Mouse (Mus musculus): ENCODE measurements around the gene Palm2. TPM values are rescaled to one million over a fixed set of nuclear protein-coding genes. Genes with fewer than 3 reads are reported as not detected.

The Palm2 gene
- polyA plus RNA-seq, 2 experiments from 2014 or later = not detected

GRCm38 (mm10) chr4:57569711-57570110 is 135.7 kb downstream of the Palm2 start:
- no peak for ATAC-seq

- no peak for ATAC-seq
Measured at GRCm38 (mm10) chr4:57570229-57570628, 136.2 kb downstream of the Palm2 start.

DNA sequence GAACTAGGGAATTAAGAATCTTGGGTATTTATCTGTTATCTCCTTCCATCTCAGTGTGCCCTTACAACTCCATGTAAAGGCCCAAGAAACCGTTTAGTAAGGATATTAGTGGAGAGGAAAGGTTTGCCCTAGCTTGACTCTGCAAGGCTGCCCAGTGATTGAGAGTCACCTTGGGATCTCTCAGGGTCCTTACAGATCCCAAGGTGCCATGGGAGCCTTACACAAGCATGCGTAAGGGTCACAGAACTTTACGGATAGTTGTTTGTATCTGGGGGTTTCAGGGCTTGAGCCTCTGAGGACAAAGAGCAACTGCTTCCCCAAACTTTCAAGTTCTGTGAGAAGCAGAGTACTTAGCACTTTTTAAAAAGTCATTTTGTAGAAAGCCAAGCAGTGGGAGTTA is 140.1 kb downstream of the Palm2 start:
- no peak for ATAC-seq

DNA sequence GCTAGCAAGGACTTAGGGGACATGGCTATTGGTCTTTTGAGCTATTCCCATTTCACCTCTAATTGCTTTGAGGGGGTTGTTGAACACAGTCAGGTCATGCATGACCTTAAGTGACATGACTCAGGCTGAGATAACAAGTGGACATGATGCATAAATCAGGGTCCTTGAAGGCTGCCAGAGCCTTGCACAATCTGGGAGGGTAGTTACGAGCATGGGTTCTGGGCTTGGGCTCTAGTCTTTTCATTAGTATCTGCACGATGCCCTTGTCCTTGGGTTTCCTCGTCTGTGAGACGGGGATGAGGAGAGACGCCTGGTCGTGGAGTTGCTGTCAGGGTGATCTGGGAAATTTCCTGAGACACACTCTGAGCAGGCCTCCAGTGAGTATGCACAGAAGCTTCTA is 140.6 kb downstream of the Palm2 start:
- ATAC-seq = no peak

- ATAC-seq = no peak
Measured at GRCm38 (mm10) chr4:57575686-57576085, 141.6 kb downstream of the Palm2 start.

DNA sequence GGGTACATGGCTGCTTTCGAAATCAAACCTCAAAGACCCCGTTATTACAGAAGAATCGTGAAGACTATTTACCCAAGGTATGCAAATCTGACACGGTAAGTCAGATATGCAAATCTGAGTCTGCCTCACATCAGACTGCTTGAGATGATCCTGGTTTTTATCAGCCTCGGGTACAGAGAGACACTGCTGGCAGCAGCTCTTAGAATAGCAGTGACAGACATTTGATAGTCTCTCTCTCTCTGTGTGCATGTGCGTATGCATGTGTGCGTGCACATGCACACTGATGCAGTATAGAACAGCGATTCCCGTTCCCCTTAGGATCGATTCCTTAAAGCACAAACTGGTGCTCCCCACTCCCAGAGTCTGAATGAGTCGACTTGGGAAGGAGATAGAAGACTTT is 142.0 kb downstream of the Palm2 start:
- no peak for ATAC-seq

- ATAC-seq = no peak
Measured at GRCm38 (mm10) chr4:57579683-57580082, 145.6 kb downstream of the Palm2 start.

- no peak for ATAC-seq
Measured at GRCm38 (mm10) chr4:57585281-57585800, 151.3 kb downstream of the Palm2 start.

- ATAC-seq = no peak
Measured at GRCm38 (mm10) chr4:57586933-57587658, 153.0 kb downstream of the Palm2 start.

GRCm38 (mm10) chr4:57588356-57588755 is 154.3 kb downstream of the Palm2 start:
- no peak for ATAC-seq

GRCm38 (mm10) chr4:57592751-57593150 is 158.7 kb downstream of the Palm2 start:
- no peak for ATAC-seq

- ATAC-seq = no peak
Measured at GRCm38 (mm10) chr4:57599946-57600345, 165.9 kb downstream of the Palm2 start.

DNA sequence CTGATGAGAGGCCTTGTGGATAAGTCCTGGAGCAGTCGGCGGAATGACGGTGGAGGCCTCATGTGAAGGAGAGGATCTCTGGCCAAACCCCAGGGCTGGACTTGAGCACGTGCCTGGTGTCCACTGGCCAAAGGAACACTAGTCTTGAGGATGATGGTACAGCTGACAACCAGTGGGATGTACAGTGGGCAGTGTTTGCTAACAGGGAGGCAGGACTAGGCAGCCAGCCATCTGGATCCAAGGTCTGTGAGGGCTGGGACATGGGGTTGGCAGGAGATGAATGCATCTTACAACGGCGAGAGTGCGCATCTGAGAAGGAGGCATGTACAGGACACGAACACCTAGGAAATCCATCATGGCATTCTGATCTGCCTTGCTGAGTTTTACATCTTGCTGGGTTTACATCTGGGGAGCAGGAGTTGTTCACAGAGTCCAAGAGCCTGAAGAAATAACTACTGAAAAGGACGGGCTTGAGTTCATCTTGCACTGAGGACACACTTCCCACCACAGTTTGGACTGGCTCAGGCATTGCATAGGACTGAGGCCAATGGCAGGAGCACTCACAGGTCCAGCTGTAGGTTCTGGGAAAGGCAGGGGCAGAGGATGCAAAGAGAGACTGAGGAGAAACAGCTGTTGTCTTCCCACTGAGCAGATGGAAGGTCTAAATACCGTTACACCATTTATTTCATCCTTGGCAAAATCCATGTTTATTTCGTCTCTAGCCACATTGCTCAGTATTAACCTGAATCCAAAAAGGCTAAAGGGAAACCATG is 166.8 kb downstream of the Palm2 start:
- no peak for ATAC-seq

DNA sequence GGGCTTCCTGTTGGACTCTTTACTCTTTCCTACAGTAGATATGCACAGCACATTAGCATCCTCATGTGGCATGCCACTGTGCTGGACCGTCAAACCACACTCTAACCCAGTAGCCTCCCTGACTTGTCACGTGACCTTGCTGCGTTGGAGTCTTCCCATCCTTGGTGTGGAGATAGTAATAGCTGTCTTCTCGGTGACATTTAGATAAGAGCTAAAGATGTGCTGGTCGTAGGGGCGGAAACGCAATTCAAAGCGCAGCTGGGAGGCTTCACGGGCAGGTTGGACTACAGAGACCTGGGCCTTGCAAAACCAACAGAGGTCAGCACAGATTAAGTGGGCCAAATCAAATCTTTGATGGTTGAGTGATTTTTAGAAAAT is 167.4 kb downstream of the Palm2 start:
- no peak for ATAC-seq

DNA sequence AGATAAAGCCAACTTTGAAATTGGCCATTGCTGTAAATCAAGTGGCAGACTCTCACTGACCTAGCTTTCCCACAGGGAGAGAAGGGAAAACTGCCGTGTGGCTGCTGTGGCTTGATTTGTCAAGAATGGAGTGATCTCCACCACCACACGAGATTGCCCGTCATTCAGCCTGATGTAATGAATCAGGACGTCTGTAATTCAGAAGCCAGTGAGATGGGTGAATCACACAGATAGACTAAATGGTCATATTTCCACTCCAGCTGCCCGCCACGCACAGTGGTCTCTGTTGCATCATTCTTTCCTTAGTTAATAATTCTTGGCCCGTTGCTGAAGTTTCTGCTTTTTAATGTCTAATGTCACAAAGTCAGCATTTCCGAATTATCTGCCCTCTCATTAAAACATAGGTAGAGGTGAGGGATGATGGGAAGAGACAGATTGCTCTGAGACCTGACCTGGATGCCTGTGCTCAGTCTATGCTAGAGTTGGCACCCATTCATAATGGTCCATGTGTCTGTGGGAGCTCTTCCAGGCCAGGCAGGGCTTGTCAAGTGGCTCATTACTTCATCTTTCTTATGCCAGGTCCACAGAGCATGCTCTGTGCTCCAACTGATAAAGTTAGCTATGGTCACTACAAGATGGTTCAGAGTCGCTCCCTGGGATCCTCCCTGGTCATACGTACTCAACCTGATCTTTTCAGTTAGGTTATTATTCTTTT is 168.0 kb downstream of the Palm2 start:
- no peak for ATAC-seq

DNA sequence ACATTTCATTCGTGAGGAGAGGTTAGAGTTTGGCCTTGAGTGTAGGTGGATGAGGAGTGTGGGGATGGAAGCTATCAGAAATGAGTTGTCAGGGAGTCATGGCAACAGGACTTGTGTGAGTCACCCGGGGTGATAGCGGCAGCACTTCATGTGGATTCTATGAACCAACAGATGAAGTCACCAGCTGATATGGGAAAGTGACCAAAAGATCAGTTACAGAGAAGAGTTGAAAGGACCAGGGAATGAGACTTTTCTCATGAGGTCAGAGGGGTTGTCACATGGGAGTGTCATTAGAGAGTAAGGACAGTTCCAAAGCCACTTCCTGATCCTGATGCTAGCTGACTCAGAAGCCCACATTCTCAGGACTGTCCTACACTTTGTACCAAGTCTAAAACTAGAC is 172.2 kb downstream of the Palm2 start:
- ATAC-seq = no peak

- no peak for ATAC-seq
Measured at GRCm38 (mm10) chr4:57607247-57607942, 173.3 kb downstream of the Palm2 start.

- ATAC-seq = no peak
Measured at GRCm38 (mm10) chr4:57611303-57612077, 177.4 kb downstream of the Palm2 start.

- ATAC-seq = no peak
Measured at GRCm38 (mm10) chr4:57612716-57613115, 178.7 kb downstream of the Palm2 start.

GRCm38 (mm10) chr4:57614686-57615085 is 180.6 kb downstream of the Palm2 start:
- ATAC-seq = no peak

DNA sequence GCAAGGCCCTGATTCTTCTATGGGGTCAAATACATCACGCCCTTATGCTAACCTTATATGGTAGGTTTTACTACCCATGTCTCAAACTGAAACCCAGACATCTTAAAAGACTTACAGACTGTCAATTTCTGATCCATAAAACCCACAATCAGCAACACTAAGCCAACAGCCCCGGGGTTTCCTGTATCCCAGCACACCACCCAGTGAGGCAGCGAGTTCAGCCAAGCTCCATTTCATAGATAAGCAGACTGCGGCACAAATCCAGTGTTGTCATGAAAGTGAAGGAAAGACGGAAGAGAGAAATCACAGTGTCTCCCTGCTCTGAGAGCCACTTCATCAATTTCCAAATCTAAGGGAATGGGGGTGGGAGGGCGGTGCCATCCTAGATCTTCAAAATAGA is 184.7 kb downstream of the Palm2 start:
- no peak for ATAC-seq

DNA sequence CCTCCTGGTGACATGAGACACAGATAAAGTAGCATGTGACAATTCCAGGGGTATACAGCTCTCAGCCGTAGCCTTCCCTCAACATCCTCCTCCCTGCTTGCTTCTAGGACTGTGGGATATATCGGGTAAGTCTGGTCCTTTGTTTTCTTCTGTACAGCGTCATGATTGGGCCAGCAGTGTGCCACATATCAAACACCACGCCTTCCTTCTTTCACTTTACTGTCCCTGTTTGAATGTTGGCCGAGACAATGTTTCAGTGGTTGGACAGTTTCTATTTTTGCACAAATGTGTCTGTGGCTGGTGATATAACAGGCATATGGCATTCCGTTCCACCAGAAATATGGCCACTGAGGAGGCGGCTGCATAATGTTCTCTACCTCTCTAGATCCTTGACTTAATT is 188.8 kb downstream of the Palm2 start:
- no peak for ATAC-seq

All from CD4-positive, CD25-positive, alpha-beta regulatory T cell, adult 4 months (primary cell).